Mouse (Mus musculus): ENCODE measurements around the gene Galnt16. TPM values are rescaled to one million over a fixed set of nuclear protein-coding genes. Genes with fewer than 3 reads are reported as not detected.

Galnt16 gene
- total and polyA plus RNA-seq, 2 experiments from 2014 or later: 28.2 to 67.9 TPM

- H3K4me2 ChIP-seq (ENCODE audit: low read depth, low read length): no peak overlapping the region
- H3K36me3 ChIP-seq (ENCODE audit: insufficient read depth, low read length): no peaks in the 10 kb centered on the region
- H3K27ac ChIP-seq: peak overlapping the region; percentile 27; the same call in 1 of the 2 replicates
- no peak overlapping the region for H3K4me3 ChIP-seq (ENCODE audit: low read length)
- peak; percentile 25 for DNase-seq (ENCODE audit: low spot score)
- TF ChIP-seq CTCF (IDR thresholded peaks at IDR 0.05; ENCODE audit: low read depth): no peak
- 52% methylated on average over 9 of the region's 9 CpGs for WGBS
- no peak overlapping the region for H3K9ac ChIP-seq (replicated peaks; ENCODE audit: low read length)
- H3K4me1 ChIP-seq (ENCODE audit: insufficient read depth, low read length): no peaks in the 10 kb centered on the region
- ATAC-seq: peak; percentile 62; the same call in 1 of the 2 replicates
- no peaks in the 10 kb centered on the region for H3K9me3 ChIP-seq (ENCODE audit: low read length)
- no peaks in the 10 kb centered on the region for H3K27me3 ChIP-seq (ENCODE audit: insufficient read depth, low read length)
Observed at GRCm38 (mm10) chr12:80612113-80612791, 94.2 kb downstream of the Galnt16 start.

GRCm38 (mm10) chr12:80615371-80616257, 97.5 kb downstream of the Galnt16 start:
- Histone ChIP-seq H3K27me3 (ENCODE audit: insufficient read depth, low read length) (no peaks in the 10 kb centered on the region), H3K9me3 (ENCODE audit: low read length) (no peaks in the 10 kb centered on the region), H3K36me3 (ENCODE audit: insufficient read depth, low read length) (no peaks in the 10 kb centered on the region), H3K27ac (no peak overlapping the region), H3K4me3 (ENCODE audit: low read length) (no peak overlapping the region), H3K9ac (replicated peaks; ENCODE audit: low read length) (no peak overlapping the region), H3K4me2 (ENCODE audit: low read depth, low read length) (no peak overlapping the region), H3K4me1 (ENCODE audit: insufficient read depth, low read length) (no peaks in the 10 kb centered on the region)
- WGBS: 51% methylated on average over 7 of the region's 7 CpGs
- no peak for TF ChIP-seq CTCF (IDR thresholded peaks at IDR 0.05; ENCODE audit: low read depth)
- no peak for ATAC-seq
- DNase-seq (ENCODE audit: low spot score): no peak

- Histone ChIP-seq H3K4me1 (ENCODE audit: insufficient read depth, low read length) (no peaks in the 10 kb centered on the region), H3K9ac (replicated peaks; ENCODE audit: low read length) (no peak overlapping the region), H3K27ac (no peak overlapping the region), H3K9me3 (ENCODE audit: low read length) (no peaks in the 10 kb centered on the region), H3K4me2 (ENCODE audit: low read depth, low read length) (no peak overlapping the region), H3K27me3 (ENCODE audit: insufficient read depth, low read length) (no peaks in the 10 kb centered on the region), H3K36me3 (ENCODE audit: insufficient read depth, low read length) (no peaks in the 10 kb centered on the region), H3K4me3 (ENCODE audit: low read length) (no peak overlapping the region)
- DNase-seq (ENCODE audit: low spot score) (no peak), ATAC-seq (no peak)
- TF ChIP-seq CTCF (IDR thresholded peaks at IDR 0.05; ENCODE audit: low read depth): no peak
- WGBS: 73% methylated on average over 5 of the region's 5 CpGs
Observed at GRCm38 (mm10) chr12:80620501-80620900, 102.4 kb downstream of the Galnt16 start.

- Histone ChIP-seq H3K4me3 (ENCODE audit: low read length) (no peak overlapping the region), H3K36me3 (ENCODE audit: insufficient read depth, low read length) (peaks cover 28% of the 10 kb centered on the region), H3K9ac (replicated peaks; ENCODE audit: low read length) (no peak overlapping the region), H3K4me1 (ENCODE audit: insufficient read depth, low read length) (no peaks in the 10 kb centered on the region), H3K9me3 (ENCODE audit: low read length) (no peaks in the 10 kb centered on the region), H3K27me3 (ENCODE audit: insufficient read depth, low read length) (no peaks in the 10 kb centered on the region), H3K27ac (no peak overlapping the region), H3K4me2 (ENCODE audit: low read depth, low read length) (no peak overlapping the region)
- 76% methylated on average over 5 of the region's 5 CpGs for WGBS
- DNase-seq (ENCODE audit: low spot score): no peak
- no peak for ATAC-seq
- no peak for TF ChIP-seq CTCF (IDR thresholded peaks at IDR 0.05; ENCODE audit: low read depth)
Observed at GRCm38 (mm10) chr12:80631790-80632189, 113.7 kb downstream of the Galnt16 start.

GRCm38 (mm10) chr12:80642725-80643692, 124.9 kb downstream of the Galnt16 start:
- TF ChIP-seq CTCF (IDR thresholded peaks at IDR 0.05; ENCODE audit: low read depth): peak; percentile 73
- no peaks in the 10 kb centered on the region for H3K27me3 ChIP-seq (ENCODE audit: insufficient read depth, low read length)
- H3K27ac ChIP-seq: peak overlapping the region; percentile 86
- peak overlapping the region; percentile 65 for H3K4me3 ChIP-seq (ENCODE audit: low read length)
- peak; percentile 71 for ATAC-seq
- peaks cover 28% of the 10 kb centered on the region for H3K4me1 ChIP-seq (ENCODE audit: insufficient read depth, low read length)
- H3K4me2 ChIP-seq (ENCODE audit: low read depth, low read length): peak overlapping the region; percentile 75
- 3% methylated on average over 47 of the region's 48 CpGs for WGBS
- peaks cover 23% of the 10 kb centered on the region for H3K36me3 ChIP-seq (ENCODE audit: insufficient read depth, low read length)
- H3K9me3 ChIP-seq (ENCODE audit: low read length): no peaks in the 10 kb centered on the region
- peak overlapping the region; percentile 84 for H3K9ac ChIP-seq (replicated peaks; ENCODE audit: low read length)
- peak; percentile 54 for DNase-seq (ENCODE audit: low spot score)
